Comparison of ENCODE assay signal across 22 mouse cellular contexts in the genomic region with DNA sequence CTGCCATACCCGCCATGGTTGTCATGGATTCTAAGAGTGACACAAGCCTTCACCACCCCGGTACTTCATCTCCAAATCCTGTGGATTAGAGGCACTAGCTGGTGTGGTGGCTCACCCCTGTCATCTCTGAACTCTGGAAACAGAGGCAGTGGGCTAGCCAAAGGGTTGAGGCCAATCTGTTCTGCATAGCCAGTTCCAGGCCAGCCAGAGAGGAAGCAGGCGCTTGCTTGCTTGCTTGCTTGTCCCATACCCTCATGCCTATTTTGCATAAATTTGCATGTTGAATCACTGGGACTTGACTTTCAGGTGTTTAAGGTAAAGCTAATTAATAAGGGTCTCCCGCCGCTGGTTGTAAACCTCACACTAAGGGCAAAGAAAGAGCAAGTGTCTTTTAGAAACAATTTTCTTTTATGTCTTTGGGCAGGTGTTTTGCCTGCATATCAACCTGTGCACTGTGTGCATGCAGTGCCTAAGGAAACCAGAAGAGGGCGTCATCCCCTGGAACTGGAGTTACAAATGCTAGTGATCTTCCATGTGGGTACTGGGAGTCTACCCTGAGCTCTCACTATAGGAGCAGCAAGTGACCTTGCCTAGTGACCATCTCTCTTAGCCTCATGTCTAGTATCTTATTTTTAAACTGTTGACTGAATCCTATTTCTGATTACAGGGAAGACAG.
A peak's percentile ranks its signal among the peaks of the same experiment; 100 is the strongest.
DNase-seq lines count a peak whose midpoint lies in the region; ATAC-seq and TF ChIP-seq lines count a peak whose summit lies in the region.
"Had no signal": no experiment of that assay in that cellular context is flagged by ENCODE, and none has a peak within 500 bp of the region (broad histone marks: within the 10 kb centered on the region; RNA-seq: fewer than 3 reads in every experiment).

No protein-coding gene starts in this region.

- ATAC-seq in heart, postnatal 0 days (ENCODE audit: insufficient read depth, low read depth) = no peak

- no peak overlapping the region for H3K4me2 ChIP-seq in heart, postnatal 0 days (ENCODE audit: low read depth, low read length)
- H3K4me2 ChIP-seq: embryonic facial prominence, embryonic 12.5 days; heart, embryonic 12.5 days; intestine, embryonic 15.5 days; stomach, embryonic 15.5 days had no signal

- H3K4me1 ChIP-seq in heart, postnatal 0 days (ENCODE audit: control insufficient read depth, insufficient read depth) = no peaks in the 10 kb centered on the region
- H3K4me1 ChIP-seq in E14TG2a.4 (replicated peaks; ENCODE audit: low read depth, low read length) = peaks cover 100% of the 10 kb centered on the region
- H3K4me1 ChIP-seq: embryonic facial prominence, embryonic 12.5 days; megakaryocyte, embryonic 14.5 days had no signal

- TF ChIP-seq EP300 in heart, postnatal 0 days (IDR thresholded peaks at IDR 0.05; ENCODE audit: low read depth) = no peak

- H3K9me3 ChIP-seq in heart, postnatal 0 days (replicated peaks; ENCODE audit: control insufficient read depth, low read length) = no peaks in the 10 kb centered on the region
- H3K9me3 ChIP-seq in E14TG2a.4 (ENCODE audit: low read length) = no peaks in the 10 kb centered on the region
- H3K9me3 ChIP-seq: embryonic facial prominence, embryonic 12.5 days; heart, embryonic 12.5 days; intestine, embryonic 15.5 days; neural tube, embryonic 13.5 days; stomach, embryonic 15.5 days had no signal

- H3K36me3 ChIP-seq in heart, postnatal 0 days (replicated peaks; ENCODE audit: control insufficient read depth, insufficient read depth, low read length) = no peaks in the 10 kb centered on the region
- peaks cover 98% of the 10 kb centered on the region for H3K36me3 ChIP-seq in E14TG2a.4 (ENCODE audit: insufficient read depth, low read length)
- H3K36me3 ChIP-seq: embryonic facial prominence, embryonic 12.5 days; heart, embryonic 12.5 days; intestine, embryonic 15.5 days; neural tube, embryonic 13.5 days; stomach, embryonic 15.5 days had no signal

- intact Hi-C loops in heart, postnatal 10 days (cut with DNase I) = no loop called here
- intact Hi-C loops in left cerebral cortex, adult 2 months (cut with DNase I) = no loop called here
- intact Hi-C loops in left cerebral cortex, postnatal 10 days (cut with DNase I) = no loop called here

- DNase-seq in heart, postnatal 0 days (ENCODE audit: low spot score) = no peak
- no peak for DNase-seq in heart, postnatal 10 days
- DNase-seq in left cerebral cortex, adult 2 months (ENCODE audit: extremely low spot score in 1 of 2, low spot score in 2 of 2) = no peak
- DNase-seq in left cerebral cortex, postnatal 10 days (ENCODE audit: extremely low spot score in 1 of 2, low spot score in 2 of 2) = no peak
- DNase-seq in R1 (ENCODE audit: low read depth, low spot score) = peak; percentile 78
- no peak for DNase-seq in c-Kit-positive CD71-positive TER-119-positive erythroid progenitor cells, embryonic 14.5 days (ENCODE audit: low spot score)
- DNase-seq in adrenal gland, adult 2 months = no peak
- DNase-seq: adrenal gland, postnatal 14 days; B cell, adult 2 months; cerebellum, adult 8-10 months; kidney, postnatal 4 days; liver; lung, postnatal 10 days; spleen, adult 18-20 months; thymus, postnatal 25 days had no signal

- H3K4me3 ChIP-seq in heart, postnatal 0 days (ENCODE audit: low read depth, low read length) = no peak overlapping the region
- no peak overlapping the region for H3K4me3 ChIP-seq in left cerebral cortex, adult 2 months
- peak overlapping the region; percentile 77 for H3K4me3 ChIP-seq in E14TG2a.4 (replicated peaks; ENCODE audit: low read length)
- H3K4me3 ChIP-seq: embryonic facial prominence, embryonic 12.5 days; heart, embryonic 12.5 days; intestine, embryonic 15.5 days; megakaryocyte, embryonic 14.5 days; neural tube, embryonic 13.5 days; stomach, embryonic 15.5 days had no signal

- WGBS in heart, postnatal 0 days = 79% methylated on average over 6 of the region's 6 CpGs

- H3K27me3 ChIP-seq in heart, postnatal 0 days (ENCODE audit: control insufficient read depth, insufficient read depth, low read length) = no peaks in the 10 kb centered on the region
- H3K27me3 ChIP-seq in E14TG2a.4 (ENCODE audit: insufficient read depth, low read length) = no peaks in the 10 kb centered on the region
- H3K27me3 ChIP-seq: embryonic facial prominence, embryonic 12.5 days; heart, embryonic 12.5 days; intestine, embryonic 15.5 days; stomach, embryonic 15.5 days had no signal

- H3K27ac ChIP-seq in heart, postnatal 0 days (ENCODE audit: low read depth) = no peak overlapping the region
- no peak overlapping the region for H3K27ac ChIP-seq in left cerebral cortex, adult 2 months
- H3K27ac ChIP-seq: embryonic facial prominence, embryonic 12.5 days; intestine, embryonic 15.5 days; stomach, embryonic 15.5 days had no signal

- H3K9ac ChIP-seq in heart, postnatal 0 days (replicated peaks; ENCODE audit: low read depth, low read length) = no peak overlapping the region
- H3K9ac ChIP-seq: embryonic facial prominence, embryonic 12.5 days; heart, embryonic 12.5 days; intestine, embryonic 15.5 days; stomach, embryonic 15.5 days had no signal

- peak; percentile 15; the same call in 1 of the 2 replicates for TF ChIP-seq CTCF in heart, postnatal 0 days (IDR thresholded peaks at IDR 0.05; ENCODE audit: low read depth)
- TF ChIP-seq CTCF in left cerebral cortex, adult 2 months (IDR thresholded peaks at IDR 0.05) = peak; percentile 23; the same call in 1 of the 2 replicates
- TF ChIP-seq CTCF in E14TG2a.4 (conservative IDR thresholded peaks at IDR 0.05; ENCODE audit: low read length) = peak; percentile 97

Comparison
In these comparisons a context has a peak if more than half of its experiments do, and no peak if none do; other contexts are left out.
1. CTCF ChIP-seq: peak in every context shown above with its lines; median percentile 97 in E14TG2a.4; 23 in left cerebral cortex, adult 2 months; 15 in heart, postnatal 0 days.